Mouse (Mus musculus): Measurements from ENCODE around the gene Hist1h2bb. TPM values are rescaled to one million over a fixed set of nuclear protein-coding genes. Genes with fewer than 3 reads are reported as not detected.
"Not testable (repeated sequence)": the region's sequence is repeated elsewhere in the genome, so short reads cannot be mapped to it uniquely, and the experiment has no call there.

Hist1h2bb gene
- total and polyA plus RNA-seq, 3 experiments = 3.2 to 2,278 TPM; not detected in 1

DNA sequence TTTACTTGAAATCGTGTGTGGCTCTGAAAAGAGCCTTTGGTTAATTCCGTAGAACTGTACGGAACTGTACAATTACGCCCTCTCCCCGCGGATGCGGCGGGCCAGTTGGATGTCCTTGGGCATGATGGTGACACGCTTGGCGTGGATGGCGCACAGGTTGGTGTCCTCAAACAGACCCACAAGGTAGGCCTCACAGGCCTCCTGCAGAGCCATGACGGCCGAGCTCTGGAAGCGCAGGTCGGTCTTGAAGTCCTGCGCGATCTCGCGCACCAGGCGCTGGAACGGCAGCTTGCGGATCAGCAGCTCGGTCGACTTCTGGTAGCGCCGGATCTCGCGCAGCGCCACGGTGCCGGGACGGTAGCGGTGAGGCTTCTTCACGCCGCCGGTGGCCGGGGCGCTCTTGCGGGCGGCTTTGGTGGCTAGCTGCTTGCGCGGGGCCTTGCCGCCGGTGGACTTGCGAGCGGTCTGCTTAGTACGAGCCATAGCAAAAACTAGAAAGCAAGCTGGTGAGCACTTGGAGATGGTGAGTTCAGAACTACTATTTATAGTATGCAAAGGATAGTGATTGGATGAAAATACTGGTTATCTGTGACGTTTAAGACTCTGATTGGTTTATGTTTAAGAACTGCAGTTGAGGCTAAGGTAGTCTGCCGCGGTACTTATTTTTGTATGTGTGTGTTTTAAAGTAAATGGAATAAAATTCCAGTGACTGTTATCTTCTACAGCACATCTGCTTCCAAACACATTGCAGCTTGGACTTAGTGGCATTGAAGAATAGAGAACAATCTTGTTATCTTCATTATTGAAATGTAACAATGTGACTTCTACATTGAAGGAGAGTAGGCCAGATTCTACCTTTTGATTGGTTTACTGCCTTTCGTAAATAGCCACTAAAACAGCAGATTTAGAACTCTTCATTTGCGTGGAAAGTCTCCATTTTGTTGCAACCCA lies 15.6 kb downstream of the Hist1h2bb start, which contains the start of gene Hist1h3a:
Gene Hist1h3a, minus strand, starts transcription at position 516 of the 951 bp plus-strand sequence.
- Histone ChIP-seq H3K36me3 (ENCODE audit: control insufficient read depth in 1 of 2, insufficient read depth in 2 of 2, low read length in 2 of 2) (peaks cover 0 to 36% of the 10 kb centered on the region in 2 experiments; a peak in 2 of 4 replicates), H3K27ac (ENCODE audit: control insufficient read depth, low read depth, low read length) (peak within 1 kb of the TSS; percentile 98), H3K9ac (ENCODE audit: control insufficient read depth, low read depth, low read length, poor library complexity, severe bottlenecking) (peak within 1 kb of the TSS; percentile 72), H3K4me1 (ENCODE audit: control insufficient read depth in 1 of 2, insufficient read depth in 2 of 2, low read length in 2 of 2) (peaks cover 0 to 13% of the 10 kb centered on the region in 2 experiments; a peak in 1 of 4 replicates), H3K4me3 (ENCODE audit: control insufficient read depth in 1 of 2, insufficient read depth in 1 of 2, low read depth in 2 of 2, low read length in 2 of 2) (peak within 1 kb of the TSS; percentile 4 to 33)
- not testable (repeated sequence) for H3K27me3 ChIP-seq (ENCODE audit: control insufficient read depth in 1 of 2, insufficient read depth in 2 of 2, low read length in 2 of 2); H3K9me3 ChIP-seq (replicated peaks; ENCODE audit: insufficient read depth, low read length); H3K79me2 ChIP-seq (ENCODE audit: control insufficient read depth, insufficient read depth, low read length, poor library complexity)
- TF ChIP-seq POLR2AphosphoS5 (IDR thresholded peaks at IDR 0.05; ENCODE audit: borderline replicate concordance, low read depth, low read length) = peak; percentile 96; the same call in 1 of the 2 replicates
- TF ChIP-seq TAL1 (IDR thresholded peaks at IDR 0.05; ENCODE audit: low read length) = peak; percentile 57
- TF ChIP-seq UBTF (IDR thresholded peaks at IDR 0.05; ENCODE audit: borderline replicate concordance, insufficient read depth, low read depth, low read length) = 0 out of 2 replicates have a peak, but pooled peaks have one; percentile 48
- TF ChIP-seq POLR2A (IDR thresholded peaks at IDR 0.05; ENCODE audit: control insufficient read depth in 1 of 2, insufficient read depth in 1 of 2, low read depth in 1 of 2, low read length in 2 of 2, poor library complexity in 1 of 2) = peak; percentile 98
- peak; percentile 99 for TF ChIP-seq TBP (IDR thresholded peaks at IDR 0.05; ENCODE audit: low read depth, low read length)
- peak; percentile 95 for DNase-seq (ENCODE audit: low read depth, low spot score)

GRCm38 (mm10) chr13:23763242-23763585 lies 16.7 kb downstream of the Hist1h2bb start:
- peaks cover 2 to 13% of the 10 kb centered on the region in 2 experiments; a peak in 3 of 4 replicates for H3K4me1 ChIP-seq (ENCODE audit: control insufficient read depth in 1 of 2, insufficient read depth in 2 of 2, low read length in 2 of 2)
- H3K4me3 ChIP-seq (ENCODE audit: control insufficient read depth in 1 of 2, insufficient read depth in 1 of 2, low read depth in 2 of 2, low read length in 2 of 2) = peak overlapping the region; percentile 4 to 33
- H3K79me2 ChIP-seq (ENCODE audit: control insufficient read depth, insufficient read depth, low read length, poor library complexity) = no peaks in the 10 kb centered on the region; the same call in 1 of the 2 replicates
- H3K9me3 ChIP-seq (replicated peaks; ENCODE audit: insufficient read depth, low read length) = no peaks in the 10 kb centered on the region
- peaks cover 0 to 35% of the 10 kb centered on the region in 2 experiments; a peak in 2 of 4 replicates for H3K36me3 ChIP-seq (ENCODE audit: control insufficient read depth in 1 of 2, insufficient read depth in 2 of 2, low read length in 2 of 2)
- TF ChIP-seq NELFE (IDR thresholded peaks at IDR 0.05; ENCODE audit: low read depth, low read length) = no peak
- TF ChIP-seq SIN3A (IDR thresholded peaks at IDR 0.05; ENCODE audit: low read length) = no peak
- TF ChIP-seq BHLHE40 (IDR thresholded peaks at IDR 0.05; ENCODE audit: borderline replicate concordance, low read depth, low read length) = no peak
- no peak for TF ChIP-seq RAD21 (IDR thresholded peaks at IDR 0.05; ENCODE audit: low read depth, low read length)
- no peak for TF ChIP-seq ZC3H11A (IDR thresholded peaks at IDR 0.05; ENCODE audit: low read depth, low read length)
- TF ChIP-seq TBP (IDR thresholded peaks at IDR 0.05; ENCODE audit: low read depth, low read length) = no peak
- no peak for TF ChIP-seq POLR2AphosphoS5 (IDR thresholded peaks at IDR 0.05; ENCODE audit: borderline replicate concordance, low read depth, low read length)
- no peak for TF ChIP-seq POLR2AphosphoS2 (IDR thresholded peaks at IDR 0.05; ENCODE audit: low read length)
- TF ChIP-seq ZKSCAN1 (IDR thresholded peaks at IDR 0.05; ENCODE audit: low read depth, low read length) = no peak
- no peak for TF ChIP-seq POLR2A (IDR thresholded peaks at IDR 0.05; ENCODE audit: control insufficient read depth in 1 of 2, insufficient read depth in 1 of 2, low read depth in 1 of 2, low read length in 2 of 2, poor library complexity in 1 of 2)
- no peak for TF ChIP-seq CHD1 (IDR thresholded peaks at IDR 0.05; ENCODE audit: low read depth, low read length)
- peak overlapping the region; percentile 98 for H3K27ac ChIP-seq (ENCODE audit: control insufficient read depth, low read depth, low read length)
- H3K27me3 ChIP-seq (ENCODE audit: control insufficient read depth in 1 of 2, insufficient read depth in 2 of 2, low read length in 2 of 2) = no peaks in the 10 kb centered on the region
- peak overlapping the region; percentile 72 for H3K9ac ChIP-seq (ENCODE audit: control insufficient read depth, low read depth, low read length, poor library complexity, severe bottlenecking)
- no peak for DNase-seq (ENCODE audit: low read depth, low spot score)

Data from MEL (cell line).